Mouse (Mus musculus) liver, postnatal 0 days (tissue): ENCODE data around the gene Actr3.

Experiments used
- CTCF ChIP-seq: sonication (generic); IDR thresholded peaks from 2 replicates; pipeline ENCODE4 v1.5.1; 2016; ENCODE audit warnings: antibody characterized with exemption, low read depth
- EP300 ChIP-seq: IDR thresholded peaks from 2 replicates; pipeline ENCODE4 v1.6.1; 2016; ENCODE audit warnings: antibody characterized with exemption, low read depth, mild to moderate bottlenecking

DNA sequence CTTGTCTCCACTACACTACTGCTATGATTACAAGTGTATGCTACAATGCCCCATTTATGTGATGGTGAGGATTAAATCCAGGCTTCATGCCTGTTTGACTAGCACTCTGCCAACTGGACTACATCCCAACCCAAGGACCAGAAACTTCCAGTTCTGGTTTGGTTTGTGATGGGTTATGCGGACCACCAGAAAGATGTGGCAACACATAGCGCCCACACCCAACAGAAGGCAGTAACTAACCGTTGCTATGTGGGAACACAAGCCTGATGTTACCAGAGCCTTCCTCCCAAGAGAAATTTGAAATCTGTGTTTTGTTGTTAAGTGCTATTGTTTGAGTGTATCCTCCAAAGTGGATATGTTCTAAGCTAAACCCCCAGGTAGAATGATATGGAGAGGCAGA lies 4.0 kb upstream of the Actr3 start:
- no peak for TF ChIP-seq EP300
- no peak for TF ChIP-seq CTCF
